Mouse (Mus musculus) thymus, adult 2 months (tissue): Measurements from ENCODE around the gene Irf2bp2. TPM values are rescaled to one million over a fixed set of nuclear protein-coding genes. Genes with fewer than 3 reads are reported as not detected.

ENCODE experiments used
- DNase-seq: peaks from one replicate; pipeline ENCODE4 v3.0.0; 2021
- H3K27ac ChIP-seq: fragments of 200-500 bp; 2 replicates; pipeline ENCODE4 v1.5.1; 2012; ENCODE audit warnings: low read length, control low read depth; ENCODE audit not compliant: control insufficient read depth, insufficient read depth
- H3K27me3 ChIP-seq: fragments of 200-500 bp; 2 replicates; pipeline ENCODE4 v1.6.1; 2012; ENCODE audit warnings: mild to moderate bottlenecking, low read length, moderate library complexity, mixed read lengths; ENCODE audit not compliant: control insufficient read depth, insufficient read depth
- H3K36me3 ChIP-seq: fragments of 200-500 bp; 2 replicates; pipeline ENCODE4 v1.6.1; 2012; ENCODE audit warnings: mild to moderate bottlenecking, low read length, moderate library complexity; ENCODE audit not compliant: control insufficient read depth, insufficient read depth
- H3K4me1 ChIP-seq: fragments of 200-500 bp; replicated peaks from 2 replicates; pipeline ENCODE4 v1.6.1; 2012; ENCODE audit warnings: low read length; ENCODE audit not compliant: control insufficient read depth, insufficient read depth
- H3K4me3 ChIP-seq: fragments of 200-500 bp; 2 replicates; pipeline ENCODE4 v1.5.1; 2012; ENCODE audit warnings: mild to moderate bottlenecking, low read length, control low read depth, moderate library complexity; ENCODE audit not compliant: control insufficient read depth, insufficient read depth
- CTCF ChIP-seq: fragments of 200-500 bp; IDR thresholded peaks from 2 replicates; pipeline ENCODE4 v1.5.1; 2012; ENCODE audit warnings: mild to moderate bottlenecking, control low read depth, low read length, moderate library complexity, borderline replicate concordance; ENCODE audit not compliant: control insufficient read depth, poor library complexity, insufficient read depth; ENCODE audit errors: extremely low read depth
- POLR2A ChIP-seq: fragments of 200-500 bp; IDR thresholded peaks from 2 replicates; pipeline ENCODE4 v1.6.1; 2012; ENCODE audit warnings: mild to moderate bottlenecking, low read length, control low read depth, moderate library complexity; ENCODE audit not compliant: control insufficient read depth, poor library complexity, insufficient read depth; ENCODE audit errors: extremely low read depth
- WGBS: fragments of 180-500 bp; shearing (Covaris S2); methylation state at CpG from one replicate; pipeline ENCODE4 v1.1.7; 2018; 5-methylcytosine and 5-hydroxymethylcytosine counted together
- polyA plus RNA-seq: library from polyadenylated mRNA; depleted of rRNA; stranded (reverse); fragments of >200 nt; gene quantifications from 2 replicates; pipeline ENCODE4 v1.2.3, GENCODE M21; 2012; rRNA removed

Irf2bp2 gene
- polyA plus RNA-seq, 1 experiment, result 71.7 TPM

DNA sequence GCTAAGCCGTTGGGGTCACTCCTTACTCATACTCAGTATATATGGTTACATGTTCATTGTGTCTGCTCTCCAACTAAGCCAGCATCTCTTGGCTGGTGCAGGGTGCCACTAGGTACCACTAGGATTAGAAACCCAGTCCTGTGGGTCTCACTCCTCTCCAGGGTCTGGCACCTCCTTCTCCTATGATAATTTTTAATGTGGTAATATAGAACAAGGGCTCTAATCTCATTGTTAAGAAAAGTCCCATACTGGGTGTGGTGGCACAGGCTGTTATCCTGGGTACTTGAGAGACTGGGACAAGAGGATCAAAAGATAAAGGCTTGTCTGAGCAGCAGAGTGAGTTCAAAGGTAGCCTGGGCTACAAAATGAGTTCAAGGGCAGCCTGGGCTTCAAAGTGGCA is 47.3 kb downstream of the Irf2bp2 start:
- WGBS, result 100% methylated on average over 1 of the region's 1 CpGs
- no peak for DNase-seq

DNA sequence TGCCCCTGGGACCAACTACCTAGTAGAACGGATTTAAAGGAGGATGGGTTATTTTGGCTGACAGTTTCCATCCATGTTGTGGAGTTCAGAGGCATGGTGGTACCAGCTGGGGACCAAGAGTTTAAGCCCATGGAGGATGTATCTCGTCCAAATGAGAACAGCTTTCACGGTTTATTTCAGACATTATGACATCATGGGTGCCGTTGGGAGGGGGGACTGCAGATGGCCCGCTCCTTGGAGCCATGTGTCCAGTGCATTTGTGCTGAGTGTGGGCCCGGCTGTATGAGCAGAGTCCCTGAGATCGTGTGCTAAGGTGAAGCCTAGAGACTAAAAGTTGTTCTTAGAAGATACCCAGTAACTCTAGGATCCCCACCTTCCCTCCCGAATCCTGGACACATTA is 50.4 kb downstream of the Irf2bp2 start:
- TF ChIP-seq CTCF (no peak), POLR2A (no peak)
- no peak for DNase-seq
- Histone ChIP-seq H3K27ac (no peak overlapping the region), H3K4me3 (no peak overlapping the region), H3K36me3 (no peaks in the 10 kb centered on the region), H3K27me3 (no peaks in the 10 kb centered on the region), H3K4me1 (no peaks in the 10 kb centered on the region)
- WGBS, result 94% methylated on average over 8 of the region's 8 CpGs

More for the DNA sequence above, 47.3 kb downstream of the Irf2bp2 start:
- Histone ChIP-seq H3K4me1 (no peaks in the 10 kb centered on the region), H3K36me3 (no peaks in the 10 kb centered on the region), H3K27me3 (no peaks in the 10 kb centered on the region), H3K27ac (no peak overlapping the region), H3K4me3 (no peak overlapping the region)
- no peak for TF ChIP-seq CTCF
- no peak for TF ChIP-seq POLR2A

DNA sequence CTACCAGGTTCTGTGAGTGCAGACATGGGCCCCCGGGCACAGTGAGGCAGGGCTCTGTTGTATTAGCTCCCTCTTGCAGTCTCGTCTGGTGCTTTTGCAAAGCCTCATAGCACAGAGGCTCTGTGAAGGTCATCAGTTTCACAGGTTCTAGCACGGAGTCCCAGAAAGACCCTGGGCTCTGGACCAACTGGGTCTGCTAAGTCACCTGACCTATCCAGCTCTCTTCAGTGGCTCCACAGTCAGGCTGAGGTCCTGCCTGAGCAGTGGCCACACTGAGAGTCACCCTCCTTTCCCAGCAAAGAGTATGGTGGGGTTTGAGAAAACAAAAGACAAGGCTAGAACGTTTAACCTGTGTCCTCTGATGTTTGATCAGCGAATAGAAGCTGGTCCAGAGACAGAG is 51.0 kb downstream of the Irf2bp2 start:
- DNase-seq, result no peak
- H3K4me3 ChIP-seq, result no peak overlapping the region
- H3K27me3 ChIP-seq, result no peaks in the 10 kb centered on the region
- no peak overlapping the region for H3K27ac ChIP-seq
- 95% methylated on average over 5 of the region's 5 CpGs for whole genome bisulfite sequencing
- H3K4me1 ChIP-seq, result no peaks in the 10 kb centered on the region
- no peak for TF ChIP-seq CTCF
- TF ChIP-seq POLR2A, result no peak
- H3K36me3 ChIP-seq, result no peaks in the 10 kb centered on the region

DNA sequence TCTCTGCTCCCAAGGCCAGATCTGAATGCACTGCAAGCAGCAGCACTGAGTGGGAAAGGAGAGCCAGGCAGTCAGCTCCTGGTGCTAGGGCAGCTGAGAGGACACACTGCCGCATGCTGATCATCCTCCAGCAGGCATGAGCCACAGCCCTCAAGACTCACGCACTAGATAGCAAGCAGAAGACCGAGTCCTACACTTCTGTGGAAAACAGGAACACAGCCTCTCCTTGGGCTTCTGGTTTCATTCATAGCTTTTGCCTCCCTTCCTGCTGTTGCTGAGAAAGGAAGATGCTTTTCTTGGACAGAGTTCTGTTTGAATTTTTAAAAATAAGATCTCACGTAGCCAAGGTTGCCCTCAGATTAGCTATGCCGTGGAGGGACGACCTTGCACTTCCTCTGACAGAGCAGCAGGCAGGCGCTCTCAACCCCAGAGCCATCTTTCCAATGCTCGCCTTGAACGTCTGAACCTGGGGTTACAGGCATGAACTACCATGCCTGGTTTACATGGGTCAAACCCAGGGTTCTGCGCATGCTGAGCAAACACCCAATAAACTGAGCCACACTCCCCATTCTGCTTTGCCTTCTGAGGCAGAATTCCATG is 51.6 kb downstream of the Irf2bp2 start:
- no peak overlapping the region for H3K4me3 ChIP-seq

DNA sequence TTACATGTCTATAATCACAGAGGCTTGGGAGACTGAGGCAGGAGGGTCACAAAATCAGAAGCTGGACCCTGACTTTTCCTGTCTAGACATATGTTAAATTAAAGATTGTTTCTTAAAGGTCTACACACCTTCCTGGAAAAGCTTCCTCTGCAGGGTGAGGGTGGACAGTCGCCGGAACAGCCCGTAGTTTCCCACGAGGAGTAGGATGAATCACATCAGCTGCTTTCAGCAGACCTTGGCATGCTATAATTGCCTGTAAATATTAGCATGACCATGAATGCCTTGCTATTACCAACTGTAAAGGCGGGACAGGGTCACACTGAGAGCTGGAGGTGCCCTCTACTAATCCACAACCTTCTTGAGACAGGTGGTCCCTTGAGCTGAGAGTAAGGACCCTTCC is 53.5 kb downstream of the Irf2bp2 start:
- no peaks in the 10 kb centered on the region for H3K4me1 ChIP-seq
- H3K27me3 ChIP-seq, result no peaks in the 10 kb centered on the region
- no peaks in the 10 kb centered on the region for H3K36me3 ChIP-seq
- DNase-seq, result no peak
- no peak for TF ChIP-seq CTCF
- no peak for TF ChIP-seq POLR2A
- WGBS, result 92% methylated on average over 5 of the region's 5 CpGs
- H3K27ac ChIP-seq, result no peak overlapping the region
- no peak overlapping the region for H3K4me3 ChIP-seq

More for the DNA sequence above, 51.6 kb downstream of the Irf2bp2 start:
- 76% methylated on average over 10 of the region's 10 CpGs for WGBS
- DNase-seq, result no peak
- Histone ChIP-seq H3K36me3 (no peaks in the 10 kb centered on the region), H3K27me3 (no peaks in the 10 kb centered on the region), H3K27ac (no peak overlapping the region), H3K4me1 (no peaks in the 10 kb centered on the region)
- no peak for TF ChIP-seq POLR2A

DNA sequence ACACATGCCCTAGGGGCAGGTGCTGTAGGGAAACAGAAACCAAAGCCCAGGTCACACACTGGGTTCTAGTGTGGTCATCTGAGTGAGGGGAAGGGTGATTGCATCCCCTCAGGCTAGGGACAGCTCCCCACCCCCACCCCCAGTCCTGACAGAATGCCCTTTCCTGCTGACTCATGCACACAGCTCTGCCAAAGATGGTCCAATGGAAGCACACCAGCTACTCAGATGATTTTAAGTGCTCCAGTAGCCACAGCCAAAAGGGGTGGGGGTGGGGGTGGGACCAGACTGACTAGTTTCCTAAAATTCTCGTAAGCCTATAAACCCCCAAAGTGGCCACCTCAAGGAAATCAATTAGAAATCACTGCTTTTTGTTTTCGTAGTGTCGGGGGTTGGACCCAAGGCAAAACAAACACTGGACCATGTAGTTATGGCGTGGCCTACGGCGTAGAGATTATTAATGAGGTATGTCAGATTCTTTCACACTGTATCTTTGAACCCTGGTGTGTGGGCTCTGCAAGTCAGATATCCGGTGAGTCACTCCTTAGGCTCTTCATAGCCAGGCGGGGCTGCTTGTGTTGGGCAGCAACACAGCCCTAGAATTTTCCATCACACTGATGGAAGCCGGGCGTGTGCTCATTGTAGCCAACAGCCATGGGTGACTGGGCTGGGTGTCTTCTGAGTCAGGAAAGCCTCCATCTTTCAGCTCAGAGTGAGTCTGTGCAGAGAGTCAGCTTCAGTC is 54.3 kb downstream of the Irf2bp2 start:
- Histone ChIP-seq H3K4me3 (no peak overlapping the region), H3K4me1 (no peaks in the 10 kb centered on the region), H3K36me3 (no peaks in the 10 kb centered on the region), H3K27ac (no peak overlapping the region), H3K27me3 (no peaks in the 10 kb centered on the region)
- DNase-seq, result no peak
- no peak for TF ChIP-seq POLR2A
- TF ChIP-seq CTCF, result no peak
- WGBS, result 94% methylated on average over 10 of the region's 10 CpGs

DNA sequence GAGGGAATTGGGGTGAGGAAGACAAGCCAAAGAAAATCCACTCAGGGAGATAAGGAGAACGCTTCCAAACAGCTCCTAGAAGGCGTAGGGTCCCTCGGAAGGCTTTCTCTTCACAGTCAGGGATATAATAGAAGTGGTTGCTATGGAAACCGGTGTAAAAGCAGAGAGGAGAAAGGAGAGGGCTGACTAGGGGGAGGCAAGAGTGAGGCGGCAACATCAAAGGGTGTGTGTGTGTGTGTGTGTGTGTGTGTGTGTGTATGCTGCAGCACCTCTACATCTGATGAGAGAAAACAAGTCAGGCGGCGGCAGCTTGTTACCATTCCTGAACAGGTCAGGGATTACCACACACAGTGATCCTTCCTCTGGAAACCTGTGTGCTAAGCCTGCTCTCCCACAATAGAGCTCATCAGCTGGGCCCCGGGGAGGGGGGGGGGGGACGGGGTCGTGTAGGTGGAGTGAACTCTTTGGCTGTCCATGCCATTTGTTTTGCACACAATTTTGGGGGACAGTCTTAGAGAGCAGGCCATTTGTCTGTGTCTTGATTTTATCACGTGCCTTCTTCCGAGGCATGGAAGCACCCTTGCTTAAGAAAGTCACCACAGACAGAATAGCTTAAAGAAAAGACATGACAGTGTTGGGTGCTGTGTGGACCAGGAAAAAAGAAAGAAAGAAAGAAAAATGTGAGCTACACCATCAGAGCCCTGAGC is 55.0 kb downstream of the Irf2bp2 start:
- WGBS, result 70% methylated on average over 12 of the region's 12 CpGs

More for the DNA sequence above, 55.0 kb downstream of the Irf2bp2 start:
- no peak for DNase-seq
- TF ChIP-seq POLR2A (no peak), CTCF (no peak)
- H3K27ac ChIP-seq, result no peak overlapping the region
- no peaks in the 10 kb centered on the region for H3K27me3 ChIP-seq
- H3K4me3 ChIP-seq, result no peak overlapping the region
- H3K4me1 ChIP-seq, result no peaks in the 10 kb centered on the region
- H3K36me3 ChIP-seq, result no peaks in the 10 kb centered on the region

Other genes starting within 250 kb of the Irf2bp2 start
- 58.0 and 68.9 TPM in 2 replicates for gene Coa6, start 171.5 kb downstream of the Irf2bp2 start, polyA plus RNA-seq
- gene Tarbp1, start 118.9 kb downstream of the Irf2bp2 start, polyA plus RNA-seq, result 10.4 and 12.9 TPM in 2 replicates